Mouse (Mus musculus) CH12.LX (cell line): ENCODE results near the gene Mturn.

Experiments used
- CTCF ChIP-seq, 2 experiments: IDR thresholded peaks in 1 of 2; conservative IDR thresholded peaks in 1 of 2; 2 replicates each; pipeline ENCODE4 v1.5.1; 2011 to 2012; ENCODE audit warnings: low read depth in 2 of 2, low read length in 2 of 2, improper control_type of control experiment in 1 of 2, inconsistent platforms in 1 of 2, mild to moderate bottlenecking in 1 of 2, moderate library complexity in 1 of 2
- E2F4 ChIP-seq: IDR thresholded peaks from 2 replicates; pipeline ENCODE4 v1.6.1; 2011; ENCODE audit warnings: low read depth, low read length, improper control_type of control experiment; ENCODE audit not compliant: insufficient replicate concordance
- MEF2A ChIP-seq: IDR thresholded peaks from 2 replicates; pipeline ENCODE4 v1.6.1; 2014; ENCODE audit warnings: low read depth, mild to moderate bottlenecking, inconsistent platforms, low read length, improper control_type of control experiment, borderline replicate concordance
- MYC ChIP-seq: IDR thresholded peaks from 2 replicates; pipeline ENCODE4 v1.6.1; 2011; ENCODE audit warnings: low read depth, mild to moderate bottlenecking, improper control_type of control experiment, low read length
- TCF12 ChIP-seq: IDR thresholded peaks from 2 replicates; pipeline ENCODE4 v1.6.1; 2014; ENCODE audit warnings: low read depth, mild to moderate bottlenecking, inconsistent platforms, low read length, improper control_type of control experiment

GRCm38 (mm10) chr6:54684085-54684484, 2.7 kb downstream of the Mturn start:
- TF ChIP-seq CTCF (conservative IDR thresholded peaks at IDR 0.05 in 1 of 2, IDR thresholded peaks at IDR 0.05 in 1 of 2; ENCODE audit: low read depth in 2 of 2, low read length in 2 of 2): no peak
- TF ChIP-seq MYC: no peak
- TF ChIP-seq MEF2A: no peak
- no peak for TF ChIP-seq E2F4
- TF ChIP-seq TCF12: no peak
